Mouse (Mus musculus) neural tube, embryonic 15.5 days (tissue): Measurements from ENCODE around the gene Gna11. TPM values are rescaled to one million over a fixed set of nuclear protein-coding genes. Genes with fewer than 3 reads are reported as not detected.
A peak's percentile ranks its signal among the peaks of the same experiment; 100 is the strongest.

Source experiments
- ATAC-seq: fragments of 200-750 bp; cut with Nextera tagmentation; 2 replicates; pipeline ENCODE4 v1.8.0; 2017; ENCODE audit warnings: mild to moderate bottlenecking, moderate TSS enrichment, moderate library complexity; ENCODE audit not compliant: low FRiP score
- H3K27ac ChIP-seq: fragments of 300-500 bp; sonication (generic); replicated peaks from 2 replicates; pipeline ENCODE4 v1.5.1; 2015; ENCODE audit warnings: mild to moderate bottlenecking, inconsistent platforms
- H3K27me3 ChIP-seq: fragments of 300-500 bp; sonication (generic); replicated peaks from 2 replicates; pipeline ENCODE4 v1.6.1; 2015; ENCODE audit warnings: inconsistent platforms
- H3K36me3 ChIP-seq: fragments of 300-500 bp; sonication (generic); 2 replicates; pipeline ENCODE4 v1.6.1; 2015; ENCODE audit warnings: inconsistent platforms
- H3K4me1 ChIP-seq: fragments of 300-500 bp; sonication (generic); 2 replicates; pipeline ENCODE4 v1.6.1; 2015; ENCODE audit warnings: inconsistent platforms
- H3K4me2 ChIP-seq: fragments of 300-500 bp; sonication (generic); 2 replicates; pipeline ENCODE4 v1.6.1; 2015; ENCODE audit warnings: inconsistent platforms, mild to moderate bottlenecking, moderate library complexity
- H3K4me3 ChIP-seq: fragments of 300-500 bp; sonication (generic); replicated peaks from 2 replicates; pipeline ENCODE4 v1.5.1; 2015; ENCODE audit warnings: mild to moderate bottlenecking, inconsistent platforms
- H3K9ac ChIP-seq: fragments of 300-500 bp; sonication (generic); replicated peaks from 2 replicates; pipeline ENCODE4 v1.6.1; 2015; ENCODE audit warnings: mild to moderate bottlenecking, inconsistent platforms
- H3K9me3 ChIP-seq: fragments of 300-500 bp; sonication (generic); replicated peaks from 2 replicates; pipeline ENCODE4 v1.6.1; 2016; ENCODE audit warnings: inconsistent platforms
- WGBS: fragments of 180-500 bp; shearing (Covaris S2); methylation state at CpG from one replicate; pipeline ENCODE4 v1.1.7; 2015; ENCODE audit warnings: mixed read lengths; 5-methylcytosine and 5-hydroxymethylcytosine counted together
- polyA plus RNA-seq: library from polyadenylated mRNA; unstranded; fragments of >200 nt; fragmentation: Nextera tagmentation; extraction: Ambion mirVana; gene quantifications from 2 replicates; pipeline ENCODE4 v1.2.1, GENCODE M21; 2015

Gene Gna11
- polyA plus RNA-seq, result 91.1 and 102 TPM in 2 replicates

GRCm38 (mm10) chr10:81545161-81545747, at the start of gene Gna11:
Gene Gna11, minus strand, starts transcription at chr10:81545190.
- Histone ChIP-seq H3K4me3 (peak within 1 kb of the TSS; percentile 74), H3K27me3 (no peaks in the 10 kb centered on the region), H3K9ac (peak within 1 kb of the TSS; percentile 98), H3K4me2 (peak within 1 kb of the TSS; percentile 83), H3K36me3 (no peaks in the 10 kb centered on the region), H3K9me3 (no peaks in the 10 kb centered on the region), H3K4me1 (peaks cover 40% of the 10 kb centered on the region), H3K27ac (peak within 1 kb of the TSS; percentile 92)
- ATAC-seq, result peak; percentile 96
- under 1% methylated on average over 59 of the region's 59 CpGs for WGBS

- H3K27me3 ChIP-seq, result peaks cover 61% of the 10 kb centered on the region
- peaks cover 3% of the 10 kb centered on the region; the same call in 1 of the 2 replicates for H3K36me3 ChIP-seq
- peaks cover 28% of the 10 kb centered on the region for H3K4me1 ChIP-seq
- no peak overlapping the region for H3K9ac ChIP-seq
- H3K27ac ChIP-seq, result no peak overlapping the region
- no peak overlapping the region for H3K4me2 ChIP-seq
- H3K9me3 ChIP-seq, result no peaks in the 10 kb centered on the region
- H3K4me3 ChIP-seq, result no peak overlapping the region
- no peak for ATAC-seq
- 79% methylated on average over 18 of the region's 18 CpGs for WGBS
Measured at GRCm38 (mm10) chr10:81593935-81594334, 48.9 kb upstream of the Gna11 start.

DNA sequence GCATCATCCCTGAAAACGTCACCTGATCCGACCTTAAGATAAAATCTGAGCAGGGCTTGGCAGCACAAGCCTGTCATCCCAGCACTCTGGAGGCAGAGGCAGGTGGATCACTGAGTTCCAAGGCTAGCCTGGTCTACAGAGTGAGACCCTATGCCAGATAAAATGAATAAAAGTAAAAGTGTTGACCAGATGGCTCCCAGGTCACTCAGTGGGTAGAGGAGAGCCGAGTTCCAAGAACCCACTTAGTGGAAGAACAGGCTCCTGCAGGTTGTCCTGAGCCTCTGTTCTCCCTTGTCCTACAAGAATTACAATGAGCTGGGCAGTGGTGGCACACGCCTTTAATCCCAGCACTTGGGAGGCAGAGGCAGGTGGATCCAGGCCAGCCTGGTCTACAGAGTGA, 48.2 kb upstream of the Gna11 start:
- ATAC-seq, result no peak
- H3K4me1 ChIP-seq, result peaks cover 28% of the 10 kb centered on the region
- H3K27me3 ChIP-seq, result peaks cover 66% of the 10 kb centered on the region
- H3K36me3 ChIP-seq, result peaks cover 10% of the 10 kb centered on the region; the same call in 1 of the 2 replicates
- H3K4me2 ChIP-seq, result no peak overlapping the region
- no peaks in the 10 kb centered on the region for H3K9me3 ChIP-seq
- no peak overlapping the region for H3K27ac ChIP-seq
- no peak overlapping the region for H3K4me3 ChIP-seq
- WGBS, result 74% methylated on average over 4 of the region's 4 CpGs
- H3K9ac ChIP-seq, result no peak overlapping the region

DNA sequence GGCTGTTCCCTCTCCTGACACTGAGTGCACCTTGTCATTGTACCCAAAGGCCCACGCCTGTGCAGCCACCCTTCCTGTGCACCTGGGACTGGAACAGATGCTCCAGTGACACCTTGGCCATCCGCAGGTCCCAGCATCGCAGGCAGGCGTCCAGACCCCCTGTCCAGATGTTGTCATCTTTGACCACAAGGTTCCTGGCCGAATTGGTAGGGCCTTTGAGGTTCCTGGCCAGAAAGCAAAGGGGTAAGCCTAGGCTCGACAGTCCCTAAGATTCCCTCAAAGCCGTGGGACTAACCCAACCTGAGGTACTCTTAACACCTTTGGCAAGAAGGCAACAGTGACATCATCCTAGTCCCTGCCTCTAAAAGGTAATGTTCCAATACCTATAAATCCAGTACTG, 47.6 kb upstream of the Gna11 start:
- no peak for ATAC-seq
- Histone ChIP-seq H3K27ac (no peak overlapping the region), H3K9ac (no peak overlapping the region), H3K4me2 (no peak overlapping the region), H3K27me3 (peaks cover 69% of the 10 kb centered on the region), H3K36me3 (peaks cover 16% of the 10 kb centered on the region), H3K9me3 (no peaks in the 10 kb centered on the region), H3K4me1 (peaks cover 24% of the 10 kb centered on the region), H3K4me3 (no peak overlapping the region)
- WGBS, result 84% methylated on average over 7 of the region's 7 CpGs

- Histone ChIP-seq H3K4me2 (no peak overlapping the region), H3K4me1 (peaks cover 16% of the 10 kb centered on the region), H3K4me3 (no peak overlapping the region), H3K27me3 (peaks cover 76% of the 10 kb centered on the region), H3K9ac (no peak overlapping the region), H3K27ac (no peak overlapping the region), H3K9me3 (no peaks in the 10 kb centered on the region), H3K36me3 (peaks cover 17% of the 10 kb centered on the region)
- WGBS, result 59% methylated on average over 9 of the region's 9 CpGs
- no peak for ATAC-seq
Measured at GRCm38 (mm10) chr10:81591846-81592245, 46.9 kb upstream of the Gna11 start.

GRCm38 (mm10) chr10:81588739-81589138, 43.7 kb upstream of the Gna11 start:
- no peak for ATAC-seq
- WGBS, result 79% methylated on average over 7 of the region's 7 CpGs
- Histone ChIP-seq H3K36me3 (peaks cover 17% of the 10 kb centered on the region), H3K27me3 (peaks cover 75% of the 10 kb centered on the region), H3K4me2 (no peak overlapping the region), H3K9me3 (no peaks in the 10 kb centered on the region), H3K9ac (no peak overlapping the region), H3K27ac (no peak overlapping the region), H3K4me3 (no peak overlapping the region), H3K4me1 (no peaks in the 10 kb centered on the region)

DNA sequence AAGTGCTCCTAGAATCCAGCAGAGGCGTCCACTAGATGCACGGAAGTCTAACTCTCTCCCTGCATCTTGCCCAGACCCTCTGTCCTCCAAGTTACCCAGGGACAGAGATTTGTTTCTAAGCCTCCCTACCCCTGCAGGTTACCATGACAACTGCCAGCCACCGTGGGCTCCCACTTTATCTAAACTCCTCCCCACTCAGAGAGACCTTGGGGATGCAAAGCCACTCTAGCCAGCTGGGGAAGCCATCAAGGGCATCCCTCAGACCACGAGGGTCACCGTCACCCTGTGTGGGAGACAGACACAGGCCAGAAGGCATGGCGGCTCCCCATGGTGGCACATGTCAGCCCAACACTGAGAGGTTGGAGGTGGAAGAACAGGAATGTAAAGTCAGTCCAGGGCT, 38.4 kb upstream of the Gna11 start:
- no peak overlapping the region for H3K27ac ChIP-seq
- ATAC-seq, result no peak
- WGBS, result 45% methylated on average over 6 of the region's 6 CpGs
- no peak overlapping the region for H3K4me2 ChIP-seq
- no peak overlapping the region for H3K4me3 ChIP-seq
- H3K36me3 ChIP-seq, result peaks cover 8% of the 10 kb centered on the region
- H3K9ac ChIP-seq, result no peak overlapping the region
- peaks cover 11% of the 10 kb centered on the region for H3K4me1 ChIP-seq
- H3K27me3 ChIP-seq, result peaks cover 72% of the 10 kb centered on the region
- no peaks in the 10 kb centered on the region for H3K9me3 ChIP-seq

DNA sequence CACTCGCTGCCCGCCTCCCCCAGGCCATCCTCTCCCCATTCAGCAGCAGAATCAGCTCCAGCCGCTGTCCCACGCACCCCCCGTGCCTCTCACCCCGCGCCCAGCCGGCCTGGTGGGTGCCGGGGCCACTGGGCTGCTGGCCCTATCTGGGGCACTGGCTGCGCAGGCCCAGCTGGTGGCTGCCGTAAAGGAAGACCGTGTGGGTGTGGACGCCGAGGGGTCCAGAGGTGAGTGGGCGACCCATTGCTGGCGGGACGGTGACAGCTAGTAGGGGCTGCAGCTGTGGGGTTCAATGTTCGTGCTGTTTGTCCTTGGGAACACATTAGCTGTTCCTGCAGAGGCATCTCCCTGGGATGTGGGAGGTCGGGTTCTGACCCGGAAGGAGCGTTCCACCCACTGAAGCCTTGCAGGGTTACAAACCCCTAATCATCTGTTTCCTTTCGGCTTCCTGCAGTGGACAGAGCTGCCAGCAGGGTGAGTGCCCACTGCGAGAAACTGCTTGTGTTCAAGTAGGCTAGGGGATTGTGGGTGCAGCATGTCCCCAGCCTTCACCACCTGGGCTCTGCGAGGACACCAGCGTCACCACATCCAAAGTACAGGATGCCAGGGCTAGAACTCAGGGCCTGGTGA, 35.6 kb upstream of the Gna11 start:
- Histone ChIP-seq H3K4me1 (peaks cover 20% of the 10 kb centered on the region), H3K9me3 (no peaks in the 10 kb centered on the region), H3K4me2 (0 out of 2 replicates have a peak overlapping the region, but pooled peaks have one; percentile 11), H3K27ac (no peak overlapping the region), H3K4me3 (no peak overlapping the region), H3K36me3 (no peaks in the 10 kb centered on the region; the same call in 1 of the 2 replicates), H3K9ac (0 out of 2 replicates have a peak overlapping the region, but pooled peaks have one; percentile 1), H3K27me3 (peaks cover 73% of the 10 kb centered on the region)
- 59% methylated on average over 25 of the region's 25 CpGs for WGBS
- no peak for ATAC-seq

- no peak overlapping the region for H3K4me2 ChIP-seq
- H3K4me3 ChIP-seq, result no peak overlapping the region
- H3K4me1 ChIP-seq, result peaks cover 26% of the 10 kb centered on the region
- no peak for ATAC-seq
- WGBS, result 45% methylated on average over 4 of the region's 4 CpGs
- no peaks in the 10 kb centered on the region; the same call in 1 of the 2 replicates for H3K36me3 ChIP-seq
- no peak overlapping the region for H3K27ac ChIP-seq
- H3K27me3 ChIP-seq, result peaks cover 71% of the 10 kb centered on the region
- no peak overlapping the region for H3K9ac ChIP-seq
- no peaks in the 10 kb centered on the region for H3K9me3 ChIP-seq
Measured at GRCm38 (mm10) chr10:81579967-81580366, 35.0 kb upstream of the Gna11 start.

DNA sequence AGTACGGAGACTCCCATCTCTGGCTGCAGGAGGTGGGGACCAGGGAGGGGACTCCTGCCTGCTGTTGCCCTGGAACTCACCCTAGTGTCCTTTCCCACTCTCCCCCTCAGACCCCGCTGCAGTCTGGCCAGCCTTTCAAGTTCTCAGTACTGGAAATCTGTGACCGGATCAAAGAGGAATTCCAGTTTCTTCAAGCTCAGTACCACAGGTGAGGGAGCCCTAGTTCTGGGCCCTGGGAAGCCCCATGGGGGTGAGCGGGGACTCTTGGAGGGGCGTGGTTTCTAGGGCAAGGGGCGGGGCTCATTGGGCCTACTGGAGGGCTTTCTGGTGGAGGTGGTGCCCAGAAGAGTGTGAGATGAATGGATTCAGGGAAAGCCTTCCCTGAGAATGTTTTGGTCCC, 30.7 kb upstream of the Gna11 start:
- Histone ChIP-seq H3K4me1 (peaks cover 51% of the 10 kb centered on the region), H3K27ac (no peak overlapping the region), H3K36me3 (no peaks in the 10 kb centered on the region), H3K27me3 (peaks cover 69% of the 10 kb centered on the region), H3K9me3 (no peaks in the 10 kb centered on the region), H3K4me2 (peak overlapping the region; percentile 80), H3K9ac (peak overlapping the region; percentile 67), H3K4me3 (peak overlapping the region; percentile 60)
- 1% methylated on average over 6 of the region's 6 CpGs for WGBS
- no peak for ATAC-seq

- H3K4me2 ChIP-seq, result peak overlapping the region; percentile 80
- WGBS, result 0% methylated on average over 30 of the region's 30 CpGs
- peaks cover 64% of the 10 kb centered on the region for H3K27me3 ChIP-seq
- peak overlapping the region; percentile 67 for H3K9ac ChIP-seq
- no peaks in the 10 kb centered on the region for H3K36me3 ChIP-seq
- ATAC-seq, result no peak
- no peaks in the 10 kb centered on the region for H3K9me3 ChIP-seq
- peak overlapping the region; percentile 38; the same call in 1 of the 2 replicates for H3K27ac ChIP-seq
- H3K4me1 ChIP-seq, result peaks cover 52% of the 10 kb centered on the region
- peak overlapping the region; percentile 60 for H3K4me3 ChIP-seq
Measured at GRCm38 (mm10) chr10:81575208-81575631, 30.2 kb upstream of the Gna11 start.
